Mouse (Mus musculus): ENCODE results near the gene Cd44. TPM values are rescaled to one million over a fixed set of nuclear protein-coding genes. Genes with fewer than 3 reads are reported as not detected.

Gene Cd44
- total and polyA plus RNA-seq, 3 experiments = 102 to 153 (median 112) TPM

DNA sequence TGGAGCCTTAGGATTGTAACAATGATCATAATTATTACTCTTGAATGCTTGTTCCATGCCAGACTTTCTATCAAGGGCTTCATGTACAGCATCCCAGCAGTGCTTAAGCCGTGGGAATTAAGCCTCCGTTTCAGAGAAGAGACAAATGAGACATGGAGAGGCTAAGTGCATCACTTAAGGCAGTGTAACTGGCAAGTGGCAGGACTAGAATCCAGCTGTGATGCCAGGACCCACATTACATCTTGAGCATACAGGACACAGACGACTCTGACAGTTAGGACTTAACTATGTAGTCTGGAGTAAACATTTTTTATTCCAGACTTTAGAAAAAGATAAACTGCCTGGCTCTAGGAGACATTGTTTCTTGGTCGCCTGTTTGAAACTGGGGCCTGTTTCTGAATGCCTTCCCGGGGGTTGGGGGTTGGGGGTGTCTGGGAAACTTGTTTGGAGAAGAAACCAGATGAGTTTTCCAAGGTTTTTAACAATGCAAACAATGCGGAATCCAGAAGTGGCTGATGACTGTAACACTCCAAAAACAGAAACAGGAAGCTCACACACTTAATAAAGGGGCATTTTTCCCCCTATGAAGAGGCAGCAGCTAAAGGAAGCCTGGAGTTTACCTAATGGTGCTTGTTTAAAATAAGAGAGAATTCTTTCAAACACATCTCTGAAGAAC is 18.7 kb downstream of the Cd44 start:
- H3K27ac ChIP-seq (ENCODE audit: insufficient read depth, low read depth) = no peak overlapping the region
- in situ Hi-C loops (cut with MboI; ENCODE audit: low pct_ligation_motif_present, low pct_unique_long_range_greater_than_20kb, low sequenced_read_pairs) = no loop called here
- H3K9ac ChIP-seq (ENCODE audit: insufficient read depth, low read depth) = no peak overlapping the region
- H3K27me3 ChIP-seq (replicated peaks) = no peaks in the 10 kb centered on the region
- dilution Hi-C loops (cut with MboI; ENCODE audit: extremely low pct_ligation_motif_present, extremely low pct_unique_long_range_greater_than_20kb, low sequenced_read_pairs) = no loop called here
- H3K79me2 ChIP-seq (replicated peaks; ENCODE audit: control insufficient read depth, extremely low read depth, insufficient read depth, poor library complexity, severe bottlenecking) = peaks cover 92% of the 10 kb centered on the region
- TF ChIP-seq MYC (IDR thresholded peaks at IDR 0.05; ENCODE audit: low read depth, low read length) (no peak), CHD1 (IDR thresholded peaks at IDR 0.05; ENCODE audit: low read depth, low read length) (no peak)
- DNase-seq (ENCODE audit: extremely low read depth) = no peak
- no peak overlapping the region for H3K4me3 ChIP-seq (replicated peaks in 1 of 3; ENCODE audit: low read depth in 2 of 3, low read length in 2 of 3, poor library complexity in 1 of 3)
- H3K36me3 ChIP-seq (replicated peaks in 1 of 2; ENCODE audit: control insufficient read depth in 1 of 2, insufficient read depth in 1 of 2, low read length in 1 of 2) = peaks cover 51 to 91% of the 10 kb centered on the region in 2 experiments
- no peak overlapping the region for H3K4me2 ChIP-seq (ENCODE audit: insufficient read depth, low read depth, poor library complexity, severe bottlenecking)
- peaks cover 11 to 90% of the 10 kb centered on the region in 2 experiments for H3K4me1 ChIP-seq (ENCODE audit: control insufficient read depth in 1 of 2, insufficient read depth in 2 of 2)
- no peaks in the 10 kb centered on the region for H3K9me3 ChIP-seq (replicated peaks; ENCODE audit: low read length)

DNA sequence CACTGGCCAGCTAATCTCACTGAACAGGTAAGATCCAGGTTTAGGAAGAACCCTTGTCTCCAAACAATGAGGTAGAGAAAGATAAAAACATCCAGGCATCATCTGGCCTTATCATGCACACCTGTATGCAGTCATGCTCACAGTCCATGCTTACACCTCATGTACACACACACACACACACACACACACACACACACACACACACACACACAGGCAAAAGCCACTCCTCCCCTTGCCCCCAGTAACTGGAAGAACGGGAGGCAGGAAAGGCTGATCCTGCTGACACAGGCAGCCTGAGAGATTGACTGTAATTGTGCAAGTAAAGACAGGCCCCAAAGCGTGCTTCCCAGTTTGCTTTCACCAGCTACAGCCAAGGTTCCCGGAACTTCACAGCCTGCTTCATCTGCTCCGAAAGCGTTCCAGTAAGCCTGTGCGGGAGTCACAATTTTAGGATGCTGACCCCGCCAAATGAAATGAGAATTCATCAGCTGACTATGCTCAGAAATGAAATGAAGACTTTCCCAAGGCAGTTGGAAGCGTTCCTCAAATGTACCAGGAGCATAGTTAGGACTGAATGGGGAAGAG is 19.4 kb downstream of the Cd44 start:
- TF ChIP-seq TCF12 (IDR thresholded peaks at IDR 0.05; ENCODE audit: low read depth, low read length) = no peak
- no peak for TF ChIP-seq CHD1 (IDR thresholded peaks at IDR 0.05; ENCODE audit: low read depth, low read length)
- TF ChIP-seq POLR2A (IDR thresholded peaks at IDR 0.05; ENCODE audit: low read depth, low read length) = 0 out of 2 replicates have a peak, but pooled peaks have one; percentile 4
- no peak for TF ChIP-seq HCFC1 (IDR thresholded peaks at IDR 0.05; ENCODE audit: low read depth, low read length)
- no peak for TF ChIP-seq EP300 (IDR thresholded peaks at IDR 0.05; ENCODE audit: low read length)
- TF ChIP-seq PAX5 (IDR thresholded peaks at IDR 0.05; ENCODE audit: low read length) = no peak
- no peak for TF ChIP-seq ETS1 (conservative IDR thresholded peaks at IDR 0.05; ENCODE audit: low read depth, low read length)
- TF ChIP-seq POLR2AphosphoS2 (IDR thresholded peaks at IDR 0.05; ENCODE audit: low read depth, low read length) = 0 out of 2 replicates have a peak, but pooled peaks have one; percentile 8
- TF ChIP-seq JUND (conservative IDR thresholded peaks at IDR 0.05; ENCODE audit: low read depth, low read length) = no peak
- in situ Hi-C loops (cut with MboI; ENCODE audit: low pct_ligation_motif_present, low pct_unique_long_range_greater_than_20kb, low sequenced_read_pairs) (no loop called here), dilution Hi-C loops (cut with MboI; ENCODE audit: extremely low pct_ligation_motif_present, extremely low pct_unique_long_range_greater_than_20kb, low sequenced_read_pairs) (no loop called here)
- H3K9ac ChIP-seq (ENCODE audit: insufficient read depth, low read depth) = no peak overlapping the region
- no peak overlapping the region for H3K4me3 ChIP-seq (replicated peaks in 1 of 3; ENCODE audit: low read depth in 2 of 3, low read length in 2 of 3, poor library complexity in 1 of 3)
- peaks cover 93% of the 10 kb centered on the region for H3K79me2 ChIP-seq (replicated peaks; ENCODE audit: control insufficient read depth, extremely low read depth, insufficient read depth, poor library complexity, severe bottlenecking)
- H3K4me1 ChIP-seq (ENCODE audit: control insufficient read depth in 1 of 2, insufficient read depth in 2 of 2) = peaks cover 5 to 90% of the 10 kb centered on the region in 2 experiments
- peaks cover 49 to 90% of the 10 kb centered on the region in 2 experiments for H3K36me3 ChIP-seq (replicated peaks in 1 of 2; ENCODE audit: control insufficient read depth in 1 of 2, insufficient read depth in 1 of 2, low read length in 1 of 2)
- H3K4me2 ChIP-seq (ENCODE audit: insufficient read depth, low read depth, poor library complexity, severe bottlenecking) = no peak overlapping the region
- H3K9me3 ChIP-seq (replicated peaks; ENCODE audit: low read length) = no peaks in the 10 kb centered on the region
- no peak overlapping the region for H3K27ac ChIP-seq (ENCODE audit: insufficient read depth, low read depth)
- no peak for DNase-seq (ENCODE audit: extremely low read depth)
- H3K27me3 ChIP-seq (replicated peaks) = no peaks in the 10 kb centered on the region

DNA sequence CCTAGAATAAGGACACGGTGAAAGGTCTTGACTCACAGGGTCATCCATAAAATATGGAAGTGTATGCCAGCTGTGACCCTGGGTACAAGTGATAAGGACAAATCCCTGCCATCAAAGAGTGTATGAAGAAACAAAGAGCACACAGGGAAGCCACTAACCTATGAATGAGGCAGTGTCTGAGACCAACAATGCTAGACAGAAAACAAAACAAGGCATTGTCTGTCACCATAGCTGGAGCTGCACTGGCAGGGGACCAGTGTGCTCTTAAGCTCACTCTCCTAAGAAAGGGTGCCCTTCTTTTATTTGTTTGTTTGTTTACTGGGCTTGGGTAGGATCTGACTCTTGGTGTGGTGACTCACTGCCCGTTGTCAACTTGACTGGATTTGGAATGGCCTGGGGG is 23.0 kb downstream of the Cd44 start:
- H3K36me3 ChIP-seq (replicated peaks in 1 of 2; ENCODE audit: control insufficient read depth in 1 of 2, insufficient read depth in 1 of 2, low read length in 1 of 2) = peaks cover 40 to 91% of the 10 kb centered on the region in 2 experiments
- H3K27ac ChIP-seq (ENCODE audit: insufficient read depth, low read depth) = 0 out of 2 replicates have a peak overlapping the region, but pooled peaks have one; percentile 6
- peak; percentile 16; the same call in 1 of the 2 replicates for TF ChIP-seq POLR2A (IDR thresholded peaks at IDR 0.05; ENCODE audit: low read depth, low read length)
- TF ChIP-seq BHLHE40 (IDR thresholded peaks at IDR 0.05; ENCODE audit: low read depth, low read length) = no peak
- H3K79me2 ChIP-seq (replicated peaks; ENCODE audit: control insufficient read depth, extremely low read depth, insufficient read depth, poor library complexity, severe bottlenecking) = peaks cover 95% of the 10 kb centered on the region
- in situ Hi-C loops (cut with MboI; ENCODE audit: low pct_ligation_motif_present, low pct_unique_long_range_greater_than_20kb, low sequenced_read_pairs) (no loop called here), dilution Hi-C loops (cut with MboI; ENCODE audit: extremely low pct_ligation_motif_present, extremely low pct_unique_long_range_greater_than_20kb, low sequenced_read_pairs) (no loop called here)
- no peak overlapping the region for H3K4me3 ChIP-seq (replicated peaks in 1 of 3; ENCODE audit: low read depth in 2 of 3, low read length in 2 of 3, poor library complexity in 1 of 3)
- H3K9ac ChIP-seq (ENCODE audit: insufficient read depth, low read depth) = no peak overlapping the region
- no peak for DNase-seq (ENCODE audit: extremely low read depth)
- H3K4me1 ChIP-seq (ENCODE audit: control insufficient read depth in 1 of 2, insufficient read depth in 2 of 2) = peaks cover 21 to 92% of the 10 kb centered on the region in 2 experiments
- no peak overlapping the region for H3K4me2 ChIP-seq (ENCODE audit: insufficient read depth, low read depth, poor library complexity, severe bottlenecking)
- no peaks in the 10 kb centered on the region for H3K27me3 ChIP-seq (replicated peaks)
- no peaks in the 10 kb centered on the region for H3K9me3 ChIP-seq (replicated peaks; ENCODE audit: low read length)

Data from CH12.LX (cell line).